Mouse (Mus musculus): ENCODE results near the gene Tbc1d10b. TPM values are rescaled to one million over a fixed set of nuclear protein-coding genes. Genes with fewer than 3 reads are reported as not detected.

The Tbc1d10b gene
- polyA plus RNA-seq (2017; shearing (Covaris generic)): 10 to 100 TPM; 54.9 to 75.1 TPM

DNA sequence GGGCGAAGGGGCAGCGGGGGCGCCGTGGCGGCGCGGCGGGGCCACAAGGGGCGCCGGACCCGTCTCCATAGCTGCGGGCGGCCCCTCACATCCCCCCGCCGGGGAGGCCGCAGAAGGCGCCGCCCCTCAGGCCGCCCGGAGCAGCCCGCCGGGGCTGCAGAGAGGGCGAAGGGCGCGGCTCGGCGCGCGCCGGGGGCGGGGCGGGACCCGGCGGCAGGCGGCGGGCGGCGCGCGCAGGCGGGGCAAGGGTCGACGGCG, at the start of gene Tbc1d10b:
Gene Tbc1d10b, minus strand, starts transcription at position 174 of the 258 bp plus-strand sequence.

DNA sequence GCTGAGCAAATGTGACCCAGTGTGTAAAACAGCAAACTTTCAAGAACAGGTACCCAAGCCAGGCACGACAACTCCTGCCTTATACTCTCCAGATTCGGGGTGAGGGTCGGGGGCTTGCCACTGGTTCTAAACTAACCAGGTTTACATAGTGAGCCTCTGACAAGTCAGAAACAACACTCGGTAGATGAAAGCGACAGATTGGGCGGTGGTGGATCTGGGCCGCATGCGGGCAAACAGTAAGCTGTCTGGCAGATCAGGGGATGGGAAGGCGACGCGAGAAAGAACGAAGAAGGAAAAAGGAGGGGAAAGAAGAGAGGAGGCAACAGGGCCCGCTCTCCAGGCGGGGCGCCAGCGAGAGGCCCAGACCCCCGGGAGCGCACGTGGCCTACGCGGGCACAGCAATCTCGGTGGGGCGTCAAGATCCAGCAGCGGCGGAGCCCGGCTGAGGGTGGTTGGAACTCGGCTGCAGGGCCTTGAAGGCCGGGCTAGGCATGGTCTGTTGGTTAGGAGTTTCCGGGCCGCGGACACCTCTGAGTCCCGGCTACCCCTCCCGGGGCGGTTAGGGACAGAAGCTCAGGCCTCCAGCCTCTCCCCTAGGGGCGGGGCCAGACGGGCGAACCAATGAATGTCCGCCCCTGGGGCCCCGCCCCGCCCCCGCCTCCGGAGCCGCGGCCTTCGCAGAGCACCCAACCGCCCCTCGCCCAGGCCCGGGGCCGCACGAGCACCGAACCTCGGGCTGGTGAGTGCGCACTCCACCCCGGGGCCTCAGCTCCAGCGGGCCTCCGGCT, 35.8 kb upstream of the Tbc1d10b start, which contains the start of gene Zfp771:
Gene Zfp771, plus strand, starts transcription at position 405 of the 788 bp plus-strand sequence.

DNA sequence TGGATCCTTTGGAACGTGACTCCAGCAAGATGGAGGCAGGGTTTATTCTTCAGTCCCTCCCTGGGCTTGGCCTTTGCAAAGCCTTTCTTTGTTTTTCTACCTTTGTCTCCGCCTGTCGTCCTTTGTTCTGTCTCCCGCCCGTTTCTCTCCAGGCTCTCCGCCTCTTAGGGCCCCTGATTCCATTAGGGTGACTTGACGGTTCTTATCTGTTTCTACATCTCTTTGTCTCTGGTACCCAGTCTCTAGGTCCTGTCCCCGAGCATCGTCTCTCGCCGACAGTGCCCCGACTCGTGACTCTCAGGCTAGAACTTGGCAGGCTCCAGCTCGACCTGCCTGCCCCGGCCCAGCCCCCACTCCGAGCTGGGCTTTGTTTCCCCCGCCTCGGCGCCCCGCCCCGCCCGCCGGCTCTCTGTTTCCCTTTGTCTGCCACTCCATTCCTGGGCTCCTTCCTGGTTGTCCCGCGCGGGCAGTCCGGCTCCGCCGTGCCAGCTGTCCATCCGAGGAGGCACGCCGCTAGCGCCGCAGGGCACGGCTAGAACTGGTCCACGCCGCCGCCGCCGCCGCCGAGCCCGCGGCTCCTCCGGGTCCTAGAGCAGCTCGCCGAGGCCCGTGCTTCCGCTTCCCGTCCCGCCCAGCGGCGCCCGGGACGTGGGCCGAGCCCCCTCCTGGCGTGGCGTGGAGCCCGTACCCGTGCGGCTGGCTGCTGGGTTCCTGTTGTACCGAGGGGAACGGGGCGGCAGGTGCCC, 24.5 kb upstream of the Tbc1d10b start, which contains the start of the genes Zfp553 and Sept1:
Gene Zfp553, plus strand, starts transcription at position 440 of the 746 bp plus-strand sequence.
Gene Sept1, minus strand, starts transcription at position 509 of the 746 bp plus-strand sequence.

DNA sequence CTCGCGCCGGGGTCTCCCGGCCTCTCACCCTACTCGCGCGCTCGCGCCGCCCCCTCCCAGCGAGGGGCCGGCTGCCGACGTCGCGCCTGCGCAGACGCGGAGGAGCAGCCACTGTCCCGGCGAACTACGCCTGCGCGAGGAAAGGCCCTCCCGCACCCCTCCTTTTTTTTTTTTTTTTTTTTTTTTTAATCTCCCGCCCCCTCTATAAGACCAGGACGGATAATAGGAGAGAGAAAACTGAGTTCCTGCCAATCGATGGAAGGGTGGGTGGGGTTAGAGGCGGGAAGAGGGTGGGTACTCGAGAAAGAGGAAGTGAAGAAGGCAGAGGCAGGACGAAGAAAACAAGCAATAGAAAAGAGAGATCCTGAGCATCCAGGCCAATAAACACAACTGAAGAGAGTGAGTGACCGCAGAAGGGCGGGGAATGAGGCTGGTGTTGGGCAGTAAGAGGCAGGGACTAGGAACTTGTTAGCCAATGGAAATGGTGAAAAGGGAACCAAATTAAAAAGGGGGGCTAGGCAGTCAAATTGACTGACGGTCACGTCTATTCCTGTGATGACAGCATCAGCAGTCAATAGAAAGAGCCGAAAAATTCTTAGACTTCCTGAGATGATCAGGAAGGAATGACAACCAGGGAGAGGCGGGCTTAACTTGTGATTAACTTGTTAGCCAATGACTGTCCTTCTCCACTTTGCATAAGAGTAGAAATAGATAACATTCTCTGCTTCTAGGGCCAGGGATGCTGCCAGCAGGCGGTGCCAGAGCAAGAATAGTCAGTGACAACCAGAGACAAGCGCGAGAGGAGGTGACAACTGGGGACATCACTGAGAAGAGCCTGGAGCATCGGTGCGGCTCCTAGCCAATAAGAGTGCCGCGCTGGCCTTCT, 528 bp upstream of the Tbc1d10b start, which contains the start of gene Mylpf:
Gene Mylpf, plus strand, starts transcription at position 338 of the 886 bp plus-strand sequence.

DNA sequence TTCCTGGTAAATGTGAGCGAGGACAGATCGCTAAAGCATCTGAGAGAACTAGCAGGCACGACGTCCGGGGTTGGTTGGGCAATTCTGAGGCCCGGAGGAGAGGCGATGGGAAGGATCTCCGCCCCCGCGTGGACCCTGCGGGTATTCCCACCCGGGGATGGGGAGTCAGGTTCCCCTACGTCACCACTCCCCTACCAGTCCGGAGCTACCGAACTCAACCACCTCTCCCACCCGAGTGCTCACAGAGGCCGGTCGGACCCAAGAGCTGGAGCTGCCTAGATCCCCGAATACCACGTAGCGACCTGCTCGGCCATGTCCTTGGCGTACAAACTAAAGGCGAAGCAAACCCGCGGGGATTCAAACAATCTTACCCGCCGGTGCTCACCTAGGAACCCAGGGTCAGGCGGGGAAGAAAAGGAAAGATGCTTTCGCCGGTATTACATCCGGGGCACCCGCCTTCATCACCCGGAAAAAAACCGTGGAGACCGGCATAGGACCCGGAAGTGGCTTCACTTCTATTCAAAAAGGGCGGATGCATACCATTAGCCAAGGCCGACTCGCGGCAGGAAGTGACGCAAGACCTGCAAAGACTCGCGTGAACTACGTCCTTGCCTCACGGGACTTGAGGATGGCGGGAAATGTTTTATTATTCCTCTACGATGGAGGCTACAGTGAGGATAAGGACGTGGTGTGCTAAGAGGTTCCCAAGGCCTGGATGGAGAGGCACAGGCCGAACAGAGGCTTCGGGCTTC, 12.5 kb downstream of the Tbc1d10b start, which contains the start of gene Cd2bp2:
Gene Cd2bp2, minus strand, starts transcription at position 507 of the 752 bp plus-strand sequence.

Other genes starting within 250 kb of the Tbc1d10b start
- gene Cdipt, start 232.6 kb downstream of the Tbc1d10b start, polyA plus RNA-seq (2017; shearing (Covaris generic)): 100 to 1,000 TPM; 176 to 321 TPM
- gene Cdiptos, start 232.4 kb downstream of the Tbc1d10b start, polyA plus RNA-seq (2017; shearing (Covaris generic)): 1 to 10 TPM in 1 of 2 experiments, under 1 TPM in 1; 0.64 to 2.0 TPM
- 10 to 100 TPM; 19.5 to 57.5 TPM for gene Mvp, start 193.8 kb downstream of the Tbc1d10b start, polyA plus RNA-seq (2017; shearing (Covaris generic))
- 1 to 10 TPM in 1 of 2 experiments, under 1 TPM in 1; 0.54 to 1.7 TPM for gene Pagr1b, start 192.0 kb downstream of the Tbc1d10b start, polyA plus RNA-seq (2017; shearing (Covaris generic))
- 100 to 1,000 TPM in 1 of 2 experiments, 10 to 100 TPM in 1; 99.8 to 119 TPM for gene Pagr1a, start 191.1 kb downstream of the Tbc1d10b start, polyA plus RNA-seq (2017; shearing (Covaris generic))
- 10 to 100 TPM; 31.2 to 33.4 TPM for gene Gm42742, start 187.4 kb downstream of the Tbc1d10b start, polyA plus RNA-seq (2017; shearing (Covaris generic))
- 1 to 10 TPM; 6.4 to 8.6 TPM for gene Prrt2, start 187.3 kb downstream of the Tbc1d10b start, polyA plus RNA-seq (2017; shearing (Covaris generic))
- gene Maz, start 181.4 kb downstream of the Tbc1d10b start, polyA plus RNA-seq (2017; shearing (Covaris generic)): 100 to 1,000 TPM; 117 to 145 TPM
- 10 to 100 TPM; 20.0 to 37.5 TPM for gene Kif22, start 166.0 kb downstream of the Tbc1d10b start, polyA plus RNA-seq (2017; shearing (Covaris generic))
- not detected for gene Zg16, start 121.1 kb downstream of the Tbc1d10b start, polyA plus RNA-seq (2017; shearing (Covaris generic))
- gene AI467606, start 117.1 kb downstream of the Tbc1d10b start, polyA plus RNA-seq (2017; shearing (Covaris generic)): 100 to 1,000 TPM; 267 to 384 TPM
- gene Qprt, start 86.2 kb downstream of the Tbc1d10b start, polyA plus RNA-seq (2017; shearing (Covaris generic)): 10 to 100 TPM; 18.6 to 21.0 TPM
- 100 to 1,000 TPM in 1 of 2 experiments, 10 to 100 TPM in 1; 86.6 to 120 TPM for gene Spn, start 70.6 kb downstream of the Tbc1d10b start, polyA plus RNA-seq (2017; shearing (Covaris generic))
- gene Cd2bp2, start 12.4 kb downstream of the Tbc1d10b start, polyA plus RNA-seq (2017; shearing (Covaris generic)): 10 to 100 TPM; 61.9 to 72.7 TPM
- 10 to 100 TPM; 16.3 to 22.5 TPM for gene Mylpf, start 422 bp upstream of the Tbc1d10b start, polyA plus RNA-seq (2017; shearing (Covaris generic))
- 10 to 100 TPM; 15.9 to 22.5 TPM for gene Zfp553, start 24.6 kb upstream of the Tbc1d10b start, polyA plus RNA-seq (2017; shearing (Covaris generic))
- gene Sept1, start 24.7 kb upstream of the Tbc1d10b start, polyA plus RNA-seq (2017; shearing (Covaris generic)): 100 to 1,000 TPM; 561 to 593 TPM
- 10 to 100 TPM; 14.3 to 16.7 TPM for gene Zfp771, start 35.8 kb upstream of the Tbc1d10b start, polyA plus RNA-seq (2017; shearing (Covaris generic))
- gene Dctpp1, start 52.2 kb upstream of the Tbc1d10b start, polyA plus RNA-seq (2017; shearing (Covaris generic)): 10 to 100 TPM; 50.9 to 60.3 TPM
- 10 to 100 TPM; 39.0 to 51.9 TPM for gene Sephs2, start 65.6 kb upstream of the Tbc1d10b start, polyA plus RNA-seq (2017; shearing (Covaris generic))
- gene Itgal, start 87.8 kb upstream of the Tbc1d10b start, polyA plus RNA-seq (2017; shearing (Covaris generic)): 100 to 1,000 TPM; 211 to 250 TPM
- under 1 TPM in 1 of 2 experiments, not detected in 1; 0.76 TPM for gene Zfp768, start 137.1 kb upstream of the Tbc1d10b start, polyA plus RNA-seq (2017; shearing (Covaris generic))
- 10 to 100 TPM; 16.2 to 23.4 TPM for gene Zfp747, start 167.6 kb upstream of the Tbc1d10b start, polyA plus RNA-seq (2017; shearing (Covaris generic))
- gene 9130019O22Rik, start 178.7 kb upstream of the Tbc1d10b start, polyA plus RNA-seq (2017; shearing (Covaris generic)): 1 to 10 TPM; 6.8 to 7.3 TPM
- gene E430018J23Rik, start 185.2 kb upstream of the Tbc1d10b start, polyA plus RNA-seq (2017; shearing (Covaris generic)): 1 to 10 TPM; 7.3 to 7.4 TPM
- 10 to 100 TPM in 1 of 2 experiments, 1 to 10 TPM in 1; 8.4 to 11.7 TPM for gene Zfp764, start 198.4 kb upstream of the Tbc1d10b start, polyA plus RNA-seq (2017; shearing (Covaris generic))
- 10 to 100 TPM; 32.1 to 53.1 TPM for gene Zfp688, start 213.6 kb upstream of the Tbc1d10b start, polyA plus RNA-seq (2017; shearing (Covaris generic))
- gene Zfp689, start 240.7 kb upstream of the Tbc1d10b start, polyA plus RNA-seq (2017; shearing (Covaris generic)): 1 to 10 TPM; 6.9 to 7.4 TPM